Mouse (Mus musculus) kidney, postnatal 4 days (tissue): Measurements from ENCODE around the gene Serpina1e.

Experiments
- DNase-seq, 2 experiments: peaks; one replicate each; pipeline ENCODE4 v3.0.0; 2021; ENCODE audit warnings: mixed read lengths in 2 of 2

The Serpina1e gene

DNA sequence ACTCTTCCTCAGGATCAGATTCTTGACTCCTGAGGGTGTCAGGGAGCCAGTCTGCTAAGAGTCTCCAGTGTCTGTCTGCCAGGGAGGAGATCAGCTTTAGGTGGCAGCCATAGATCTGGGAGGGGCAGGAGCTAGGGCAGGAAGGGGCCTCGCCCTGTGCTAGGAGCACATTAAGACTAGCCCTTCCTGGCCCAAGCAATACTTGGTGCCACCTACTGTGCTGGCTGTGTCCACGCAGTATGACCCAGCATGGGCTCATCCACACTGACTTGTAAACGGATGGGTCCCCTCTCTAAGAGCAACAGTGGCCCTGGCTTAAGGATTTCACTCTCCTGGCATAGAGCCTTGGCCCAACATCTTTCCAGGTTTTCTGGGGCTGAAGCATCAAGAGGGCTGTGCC is at the start of gene Serpina1e:
Gene Serpina1e, minus strand, starts transcription at position 178 of the 400 bp plus-strand sequence.
- no peak for DNase-seq

- no peak for DNase-seq
Observed at GRCm38 (mm10) chr12:104004689-104005088, 45.9 kb upstream of the Serpina1e start.

DNA sequence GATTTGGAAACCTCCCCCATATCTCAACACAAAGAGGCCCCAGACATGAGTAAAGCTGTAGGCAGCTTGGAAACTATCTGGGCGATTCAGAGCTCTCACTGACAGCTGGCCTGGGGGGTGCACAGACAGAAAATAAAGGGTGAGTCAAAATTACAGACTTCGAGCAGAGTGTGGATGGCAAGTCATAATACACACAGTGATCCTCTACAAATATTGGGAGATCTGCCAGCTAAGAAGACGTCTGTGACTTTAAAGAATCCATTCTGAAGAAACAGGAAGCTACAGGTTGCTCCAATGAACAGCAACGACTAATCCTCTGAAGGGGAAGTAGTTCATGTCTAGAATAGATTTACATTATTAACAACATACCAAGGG is 44.5 kb upstream of the Serpina1e start:
- no peak for DNase-seq

DNA sequence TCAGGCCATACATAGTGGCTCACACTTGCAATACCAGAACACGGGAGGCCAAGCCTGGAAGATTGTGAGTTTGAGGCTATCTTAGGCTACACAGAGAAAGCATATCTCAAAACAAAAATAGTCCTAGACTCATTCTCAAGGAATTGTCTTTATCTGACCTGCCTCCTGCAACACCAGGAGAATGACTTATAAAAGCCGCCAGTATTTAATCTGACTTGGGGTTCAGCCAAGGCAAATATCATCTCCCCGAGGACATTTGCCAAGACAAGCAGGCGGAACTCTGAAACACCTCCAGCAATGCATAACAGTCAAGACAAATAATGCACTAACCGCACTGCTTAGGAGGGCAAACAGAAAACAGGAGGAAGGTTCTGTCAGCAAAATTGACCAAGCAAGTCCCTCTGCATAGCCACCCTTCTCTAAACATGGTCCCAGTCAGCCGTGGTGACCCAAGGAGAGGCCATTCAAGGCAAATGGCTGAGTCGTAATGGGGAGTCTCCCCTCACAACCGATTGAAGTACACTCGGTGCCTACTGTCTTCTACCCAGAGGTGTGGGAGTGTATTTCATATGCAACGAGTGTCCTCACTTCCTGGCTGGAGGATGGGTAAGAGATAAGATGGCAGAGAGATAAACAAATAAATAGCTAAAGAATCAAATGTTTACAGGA is 43.9 kb upstream of the Serpina1e start:
- peak; percentile 16 to 22 for DNase-seq

- no peak for DNase-seq
Observed at GRCm38 (mm10) chr12:104000594-104000993, 41.8 kb upstream of the Serpina1e start.

GRCm38 (mm10) chr12:103999611-104000010 is 40.8 kb upstream of the Serpina1e start:
- no peak for DNase-seq

GRCm38 (mm10) chr12:103996513-103996912 is 37.7 kb upstream of the Serpina1e start:
- DNase-seq = no peak

GRCm38 (mm10) chr12:103995292-103996072 is 36.7 kb upstream of the Serpina1e start:
- peak; percentile 81 to 82 for DNase-seq

- no peak for DNase-seq
Observed at GRCm38 (mm10) chr12:103992945-103993344, 34.2 kb upstream of the Serpina1e start.

GRCm38 (mm10) chr12:103989857-103990256 is 31.1 kb upstream of the Serpina1e start, which contains the start of gene Serpina11:
TSS of gene Serpina11 (minus strand) at chr12:103989957.
- DNase-seq = no peak

DNA sequence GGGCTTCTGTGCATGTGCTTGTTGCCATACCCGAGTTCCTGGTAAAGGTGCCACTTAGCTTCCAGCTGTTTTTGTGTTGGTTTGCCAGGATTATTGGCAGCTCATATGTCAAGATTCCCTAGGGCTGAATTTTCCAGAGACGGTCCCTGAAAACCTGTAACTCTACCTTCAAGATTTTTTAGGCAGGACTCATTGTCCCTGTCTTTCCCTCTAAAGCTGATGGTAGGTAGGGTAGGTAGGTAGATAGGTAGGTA is 30.7 kb upstream of the Serpina1e start:
- DNase-seq = no peak

DNA sequence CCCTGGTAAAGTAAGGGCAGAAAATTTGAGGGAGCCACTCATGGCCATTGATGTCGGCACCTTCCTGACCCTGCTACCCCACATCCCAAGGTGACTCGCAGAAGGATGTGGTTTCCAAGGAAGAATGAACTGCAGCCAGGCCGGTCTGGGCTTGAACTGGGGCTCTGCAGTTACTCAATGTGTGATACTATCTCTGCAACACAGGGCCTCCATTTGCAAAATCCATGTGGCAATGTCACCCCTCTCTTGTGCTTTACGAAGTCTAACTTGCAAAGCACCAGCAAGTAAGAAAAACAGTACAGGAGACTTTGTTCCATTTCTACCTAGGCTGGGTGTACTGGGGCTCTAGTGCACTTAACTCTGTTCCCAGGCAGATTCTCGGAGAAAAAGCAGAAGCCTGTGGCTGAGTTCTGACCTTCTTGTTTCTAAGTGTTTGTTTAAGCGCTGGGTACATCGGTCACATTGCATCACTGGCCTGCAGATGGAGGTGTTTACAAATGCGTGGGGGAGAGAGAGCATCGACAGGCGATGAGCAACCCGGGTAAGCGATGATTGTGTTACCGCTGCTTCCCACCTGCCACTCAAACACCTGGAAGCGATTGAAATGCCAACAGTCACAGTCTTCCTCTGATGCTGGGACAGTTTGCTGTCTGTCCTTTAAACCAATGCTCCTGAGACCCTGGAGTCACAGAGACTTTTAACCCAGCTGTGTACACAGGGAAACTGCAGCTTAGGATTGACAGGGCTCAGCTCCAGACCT is 30.2 kb upstream of the Serpina1e start:
- DNase-seq = peak in 1 of 2 experiments; percentile 17

- no peak for DNase-seq
Observed at GRCm38 (mm10) chr12:103985868-103986267, 27.1 kb upstream of the Serpina1e start.

DNA sequence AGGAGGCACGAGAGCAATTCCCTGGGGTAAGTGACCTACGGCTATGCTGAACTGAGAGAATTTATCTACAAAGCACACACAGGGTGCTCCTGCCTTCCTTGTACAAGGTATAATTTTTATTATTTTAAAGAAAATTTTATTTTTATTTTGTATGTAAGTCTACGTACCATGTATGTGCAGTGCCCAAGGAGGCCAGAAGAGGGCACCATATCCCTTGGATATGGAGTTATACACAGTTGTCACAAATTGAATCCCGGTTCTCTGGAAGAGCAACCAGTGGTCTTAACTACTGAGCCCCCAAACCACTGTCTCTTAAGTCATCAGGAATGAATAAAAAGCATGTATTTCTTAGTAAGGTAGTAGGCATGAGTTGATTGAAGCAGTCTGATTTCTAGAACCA is 26.2 kb upstream of the Serpina1e start:
- DNase-seq = peak; percentile 77 to 79

DNA sequence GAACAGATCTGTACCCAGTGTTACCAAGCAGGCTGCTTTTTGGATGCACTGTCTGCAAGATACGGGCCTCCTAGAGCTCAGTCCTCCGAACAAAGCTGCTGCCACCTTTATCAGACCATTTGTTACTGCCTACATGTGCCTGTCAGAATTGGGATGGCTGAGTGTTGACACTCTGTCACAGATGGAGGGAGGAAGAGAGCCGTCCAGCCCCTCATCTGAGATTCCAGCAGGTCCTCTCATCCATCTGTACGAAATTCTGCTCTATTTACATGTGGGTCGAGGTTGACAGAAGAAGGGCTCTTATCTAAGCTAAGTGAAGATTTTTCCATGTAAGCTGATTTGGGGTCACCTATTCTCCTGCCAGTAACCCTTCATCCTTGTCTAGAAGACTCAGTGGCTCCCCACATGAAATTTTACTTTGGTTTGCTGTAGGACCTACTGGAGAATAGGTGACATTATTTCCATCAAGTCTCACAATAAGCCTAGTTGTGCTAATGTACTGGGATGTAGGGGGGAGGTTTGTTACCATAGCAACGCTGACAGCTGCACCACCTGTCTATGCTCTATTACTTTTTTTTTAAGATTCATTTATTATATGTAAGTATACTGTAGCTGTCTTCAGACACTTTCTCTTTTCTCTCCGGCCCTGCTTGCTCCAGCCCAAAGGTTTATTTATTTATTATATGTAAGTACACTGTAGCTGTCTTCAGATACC is 23.0 kb upstream of the Serpina1e start:
- no peak for DNase-seq

DNA sequence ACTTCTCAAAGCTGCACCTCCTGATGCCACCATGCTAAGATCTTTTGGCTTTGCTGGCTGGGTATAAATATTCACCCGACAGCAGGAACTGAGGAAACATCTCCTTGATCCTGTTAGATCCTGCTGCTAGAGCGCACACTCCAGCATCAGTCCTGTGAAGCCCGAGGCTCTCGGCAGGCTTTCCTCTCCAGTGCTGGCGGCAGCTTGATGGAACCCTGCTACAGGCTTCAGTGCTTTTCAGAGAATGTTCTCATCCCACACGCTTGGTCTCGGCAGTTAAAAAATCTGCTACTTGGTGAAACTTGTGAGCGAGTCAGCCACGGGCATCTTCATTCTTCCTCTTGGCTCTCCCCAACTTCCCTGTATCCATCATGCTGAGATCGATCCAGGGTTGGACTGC is 19.5 kb upstream of the Serpina1e start:
- DNase-seq = no peak

DNA sequence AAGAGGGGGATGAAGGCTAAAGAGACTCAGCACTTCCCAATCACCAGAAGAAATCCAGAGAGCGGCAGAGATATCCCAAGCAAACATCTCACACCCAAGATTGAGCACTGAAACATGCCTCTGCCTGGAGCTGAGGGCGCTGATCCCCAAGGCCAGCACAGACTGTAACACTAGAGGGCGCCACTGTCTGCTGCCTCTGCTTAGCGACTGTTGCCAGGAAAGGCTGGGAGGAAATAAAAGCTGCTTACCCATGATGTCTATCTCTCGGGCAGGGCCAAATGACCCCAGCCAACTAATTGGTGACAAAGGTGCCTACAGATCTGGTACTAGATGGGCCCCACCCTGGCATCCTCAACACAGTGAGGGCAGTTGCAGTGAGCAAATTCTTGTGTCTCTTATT is 19.1 kb upstream of the Serpina1e start:
- DNase-seq = peak; percentile 50 to 62

GRCm38 (mm10) chr12:103977060-103977459 is 18.3 kb upstream of the Serpina1e start:
- DNase-seq = no peak

DNA sequence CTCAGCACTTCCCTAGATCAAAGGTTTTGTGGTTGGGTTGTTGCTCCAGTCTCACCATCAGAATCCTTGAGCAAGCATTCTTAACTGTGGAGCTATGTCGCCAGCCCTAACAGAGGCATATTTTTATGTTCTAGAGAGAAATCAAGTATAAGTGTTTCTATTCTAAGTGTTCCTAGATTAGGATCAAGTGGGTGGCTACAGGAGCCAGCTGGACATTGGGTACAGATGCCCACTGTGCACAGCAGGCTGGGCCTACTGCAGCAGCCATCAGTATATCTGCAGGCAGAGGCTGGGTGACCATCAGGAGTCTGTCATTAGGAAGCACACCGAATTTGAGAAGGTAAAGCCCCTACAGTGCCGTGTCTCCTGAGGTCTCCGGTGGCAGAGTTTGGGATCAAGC is 12.3 kb upstream of the Serpina1e start:
- DNase-seq = no peak

DNA sequence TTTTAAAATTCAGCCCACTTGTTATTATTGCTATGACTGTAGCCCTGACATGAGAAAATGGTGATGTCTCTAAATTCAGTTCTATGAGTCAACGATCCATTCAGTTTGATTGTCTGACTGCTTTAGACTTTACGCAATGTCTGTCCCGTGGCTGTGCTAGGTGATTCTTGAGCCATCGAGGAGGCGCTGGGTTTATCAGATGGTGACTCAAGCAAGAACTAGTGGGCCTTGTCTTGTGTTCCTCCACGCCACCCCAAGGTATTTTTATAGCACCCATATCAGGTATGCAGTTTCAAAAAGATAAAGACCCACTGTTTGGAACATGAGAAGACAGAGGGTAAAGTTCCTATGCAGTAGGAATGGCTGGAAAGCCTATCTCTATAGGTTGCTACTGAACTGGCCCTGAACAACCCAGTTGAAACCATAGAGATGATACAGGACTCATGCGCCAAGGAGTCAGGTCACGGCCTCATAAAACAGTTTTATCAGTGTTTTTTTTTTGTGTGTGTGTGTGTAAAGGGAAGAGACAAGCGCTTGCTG is 10.9 kb upstream of the Serpina1e start:
- no peak for DNase-seq

DNA sequence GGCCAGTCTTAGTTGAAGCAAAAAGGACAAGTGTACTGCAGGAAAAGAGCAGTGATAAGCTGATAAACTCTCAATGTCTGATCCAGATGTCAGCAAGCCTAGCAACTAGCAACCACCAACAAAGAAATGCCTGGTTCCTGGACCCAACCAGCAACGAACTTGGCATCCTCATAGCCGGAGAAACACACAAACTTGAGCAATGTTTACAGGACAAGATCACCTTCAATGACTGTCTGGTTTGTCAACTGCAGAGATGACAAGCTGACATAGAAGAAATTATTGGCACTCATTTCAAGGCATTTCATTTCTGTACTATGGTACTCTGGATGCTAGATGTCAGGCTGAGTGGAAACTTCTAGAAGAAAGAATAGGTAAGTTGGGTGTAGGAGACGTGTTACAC is 8.0 kb upstream of the Serpina1e start:
- DNase-seq = no peak

GRCm38 (mm10) chr12:103963288-103963687 is 4.5 kb upstream of the Serpina1e start:
- peak in 1 of 2 experiments; percentile 8 for DNase-seq

DNA sequence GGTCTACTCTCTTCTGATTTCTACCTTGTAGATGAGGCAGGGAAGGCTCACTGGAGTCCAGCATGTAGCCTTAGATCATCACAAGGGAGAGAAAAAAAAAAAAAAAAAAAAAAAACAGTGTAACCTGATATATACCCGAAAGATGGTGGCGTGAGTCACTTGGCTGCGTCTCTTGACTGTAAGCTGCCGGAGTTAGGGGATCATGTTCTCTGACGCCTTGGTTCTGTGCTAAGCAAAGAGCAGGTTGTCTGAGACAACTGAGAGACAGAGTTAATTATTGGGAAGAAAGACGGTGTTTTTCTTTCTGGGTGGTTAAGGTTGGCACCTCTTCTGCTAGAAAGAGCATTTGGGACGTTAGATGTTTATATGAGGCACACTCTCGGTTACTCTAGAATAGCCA is 4.1 kb upstream of the Serpina1e start:
- no peak for DNase-seq
